Mouse (Mus musculus) layer of hippocampus, postnatal 25 days (tissue): Measurements from ENCODE around the gene Dmkn. TPM values are rescaled to one million over a fixed set of nuclear protein-coding genes. Genes with fewer than 3 reads are reported as not detected.
"Not testable (repeated sequence)": the region's sequence is repeated elsewhere in the genome, so short reads cannot be mapped to it uniquely, and the experiment has no call there.

Experiments used
- DNase-seq, 2 experiments: peaks; one replicate each; pipeline ENCODE4 v3.0.0; 2022; ENCODE audit warnings: mixed read lengths in 2 of 2, low spot score in 1 of 2; ENCODE audit errors: extremely low spot score in 1 of 2
- total RNA-seq, 2 experiments: library from RNA; stranded (reverse); gene quantifications; 2 replicates each; pipeline ENCODE4 v1.2.3; 2021

Dmkn gene
- total RNA-seq, 2 experiments from 2014 or later, result 0.66 to 1.3 TPM

DNA sequence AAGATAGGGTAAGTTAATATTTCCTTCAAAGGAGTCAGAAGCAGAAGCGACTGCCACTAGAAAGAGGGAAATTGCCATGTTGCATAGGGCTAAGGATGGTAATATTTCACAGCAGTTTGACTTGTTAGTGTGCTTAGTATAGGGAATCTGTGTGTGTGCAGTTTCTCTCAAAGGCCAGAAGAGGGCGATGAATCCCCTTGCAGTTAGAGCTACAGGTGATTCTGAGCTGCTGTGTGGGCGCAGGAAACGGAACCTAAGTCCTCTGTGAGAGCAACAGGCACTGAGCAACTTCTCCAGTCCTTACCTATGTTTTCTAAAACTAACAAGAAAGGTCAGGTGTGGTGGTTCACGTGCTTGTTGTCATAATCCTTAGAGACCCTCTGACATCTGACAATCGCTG is 46.8 kb downstream of the Dmkn start:
- no peak for DNase-seq

GRCm38 (mm10) chr7:30811757-30812290 is 48.3 kb downstream of the Dmkn start:
- DNase-seq, result no peak

GRCm38 (mm10) chr7:30812291-30812807 is 48.8 kb downstream of the Dmkn start:
- DNase-seq, result no peak

DNA sequence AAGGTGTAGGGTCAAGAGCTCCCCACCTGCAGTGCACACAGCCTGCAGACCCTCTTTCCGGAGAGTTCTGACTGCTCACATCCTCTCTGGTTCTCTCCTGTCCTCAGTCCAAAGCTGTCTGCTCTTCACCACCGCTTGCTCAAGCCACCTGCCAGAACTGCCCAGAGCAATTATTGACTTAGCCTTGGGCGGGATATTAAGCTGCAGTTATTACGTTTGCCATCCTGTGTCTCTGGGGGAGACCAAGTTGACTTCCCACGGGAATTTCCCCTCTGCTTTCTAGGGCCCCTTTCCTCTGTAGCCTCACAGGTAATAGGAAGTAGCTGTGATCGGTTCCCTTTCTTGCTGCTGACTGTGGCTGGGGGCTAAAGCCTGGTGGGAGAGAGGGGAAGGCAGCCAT is 56.6 kb downstream of the Dmkn start:
- no peak for DNase-seq

GRCm38 (mm10) chr7:30820854-30821445 is 57.4 kb downstream of the Dmkn start:
- DNase-seq, result no peak

DNA sequence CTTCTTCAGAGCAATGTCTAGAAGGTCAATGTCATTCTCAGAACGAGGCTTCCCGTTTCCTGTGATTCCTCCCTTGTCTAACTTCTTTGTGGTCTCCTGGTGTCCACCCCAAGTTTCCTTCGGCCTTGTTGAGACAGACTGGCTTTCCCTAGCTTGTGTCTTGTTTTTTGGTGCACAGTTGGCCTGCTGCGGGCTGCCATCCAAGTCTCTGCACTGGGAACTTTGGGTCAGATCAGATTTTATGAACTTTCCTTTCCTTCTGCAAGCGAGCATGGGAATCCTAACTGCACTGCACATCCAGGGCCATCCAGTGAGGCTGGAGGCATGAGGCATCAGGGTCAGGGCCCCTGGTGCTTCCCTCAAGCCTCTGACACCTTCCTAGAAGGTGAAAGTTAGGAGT is 58.0 kb downstream of the Dmkn start:
- DNase-seq, result no peak

DNA sequence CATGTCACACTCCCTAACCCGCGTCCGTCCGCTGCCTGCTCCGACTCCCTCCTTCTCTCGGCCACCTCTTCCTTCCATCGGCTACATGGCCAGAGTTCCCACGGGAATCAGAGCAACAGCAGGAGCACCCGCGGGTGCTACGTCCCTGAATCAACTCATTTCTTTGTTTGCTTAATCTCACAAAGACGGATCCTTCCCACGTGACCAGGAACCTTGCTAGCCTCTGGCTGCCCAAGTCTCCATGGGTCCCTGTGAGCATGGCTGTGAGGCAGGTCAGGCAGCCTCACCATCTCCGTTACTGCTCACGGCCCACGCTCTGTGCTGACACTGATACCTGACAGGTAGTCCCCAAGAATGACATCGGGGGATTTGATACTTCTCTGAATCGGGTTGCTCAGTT is 60.1 kb downstream of the Dmkn start, which contains the start of gene Ffar2:
Ffar2 (minus strand) TSS at position 101 of the 400 bp plus-strand sequence.
- no peak for DNase-seq

- DNase-seq, result no peak
Observed at GRCm38 (mm10) chr7:30824306-30824705, 60.8 kb downstream of the Dmkn start.

- no peak for DNase-seq
Observed at GRCm38 (mm10) chr7:30826660-30827059, 63.1 kb downstream of the Dmkn start.

DNA sequence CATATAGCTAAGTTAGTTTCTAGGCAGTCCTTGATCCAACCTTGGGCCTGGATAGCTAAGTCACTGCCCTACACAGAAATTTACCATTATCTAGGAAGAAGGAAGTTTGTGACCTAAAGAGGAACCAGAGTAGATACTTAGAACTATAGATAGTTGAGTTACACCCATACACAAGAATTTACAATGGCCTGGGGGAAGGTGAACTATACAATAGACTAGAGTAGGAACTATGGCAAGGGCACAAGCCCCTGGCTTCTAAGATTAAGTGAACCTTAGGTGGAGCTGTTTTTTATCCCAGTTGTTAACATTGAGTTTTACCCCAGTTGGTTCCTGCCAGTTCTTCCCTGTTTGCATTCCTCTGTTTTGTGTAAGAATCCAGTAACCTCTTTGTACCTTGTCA is 65.3 kb downstream of the Dmkn start:
- DNase-seq, result not testable (repeated sequence)

DNA sequence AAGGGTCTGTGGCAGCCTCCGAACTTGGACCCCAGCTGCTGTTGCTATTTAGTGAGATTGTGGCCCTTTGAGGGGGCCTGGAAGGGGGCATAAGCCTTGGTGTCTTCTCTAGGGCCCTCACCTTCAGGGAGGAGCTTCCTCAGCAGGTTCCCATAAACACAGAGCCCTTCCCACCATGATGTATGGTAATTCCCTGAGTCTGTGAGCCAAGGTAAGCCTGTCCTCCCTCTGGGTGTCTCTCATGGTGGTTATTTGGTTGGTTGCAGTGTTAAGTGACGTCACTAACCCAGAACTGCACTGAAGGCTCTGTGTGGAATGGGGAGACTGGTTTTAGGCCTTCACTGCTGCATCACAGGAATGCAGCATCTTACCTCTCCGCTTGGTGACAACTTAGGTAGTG is 65.9 kb downstream of the Dmkn start:
- DNase-seq, result no peak

Other genes starting within 250 kb of the Dmkn start
- 100 to 1,000 TPM; 103 to 132 TPM for gene Arhgap33, start 228.7 kb upstream of the Dmkn start, total RNA-seq
- 1 to 10 TPM; 3.4 to 4.3 TPM for gene Hspb6, start 211.6 kb upstream of the Dmkn start, total RNA-seq
- 1 to 10 TPM; 3.5 to 3.6 TPM for gene Proser3, start 211.5 kb upstream of the Dmkn start, total RNA-seq
- 10 to 100 TPM; 36.8 to 44.9 TPM for gene Lin37, start 203.9 kb upstream of the Dmkn start, total RNA-seq
- 10 to 100 TPM; 69.8 to 72.5 TPM for gene U2af1l4, start 200.5 kb upstream of the Dmkn start, total RNA-seq
- gene Gm49396, start 200.4 kb upstream of the Dmkn start, total RNA-seq, result 1 to 10 TPM; 6.8 to 8.8 TPM
- 10 to 100 TPM; 76.0 to 92.1 TPM for gene Psenen, start 200.1 kb upstream of the Dmkn start, total RNA-seq
- 1 to 10 TPM; 4.7 to 5.2 TPM for gene Igflr1, start 198.3 kb upstream of the Dmkn start, total RNA-seq
- 10 to 100 TPM; 39.1 to 57.1 TPM for gene Kmt2b, start 175.0 kb upstream of the Dmkn start, total RNA-seq
- not detected for gene Zbtb32, start 164.8 kb upstream of the Dmkn start, total RNA-seq
- gene Upk1a, start 150.9 kb upstream of the Dmkn start, total RNA-seq, result under 1 TPM in 1 of 2 experiments, not detected in 1; 0.20 TPM
- gene Cox6b1, start 137.6 kb upstream of the Dmkn start, total RNA-seq, result 100 to 1,000 TPM; 631 to 741 TPM
- not detected for gene Etv2, start 127.9 kb upstream of the Dmkn start, total RNA-seq
- gene Rbm42, start 113.4 kb upstream of the Dmkn start, total RNA-seq, result 10 to 100 TPM; 75.3 to 81.5 TPM
- 1 to 10 TPM; 4.2 to 6.6 TPM for gene Haus5, start 98.8 kb upstream of the Dmkn start, total RNA-seq
- gene Pmis2, start 92.2 kb upstream of the Dmkn start, total RNA-seq, result not detected
- gene 2200002J24Rik, start 64.8 kb upstream of the Dmkn start, total RNA-seq, result not detected
- 1 to 10 TPM in 1 of 2 experiments, under 1 TPM in 1; 0.74 to 1.1 TPM for gene Atp4a, start 51.5 kb upstream of the Dmkn start, total RNA-seq
- 100 to 1,000 TPM; 116 to 132 TPM for gene Tmem147, start 34.2 kb upstream of the Dmkn start, total RNA-seq
- not detected for gene Gapdhs, start 20.1 kb upstream of the Dmkn start, total RNA-seq
- gene Sbsn, start 12.3 kb upstream of the Dmkn start, total RNA-seq, result 1 to 10 TPM; 7.5 to 7.7 TPM
- not detected for gene Krtdap, start 24.1 kb downstream of the Dmkn start, total RNA-seq
- gene Ffar2, start 60.0 kb downstream of the Dmkn start, total RNA-seq, result not detected
- gene Ffar3, start 92.4 kb downstream of the Dmkn start, total RNA-seq, result not detected
- not detected for gene Ffar1, start 97.8 kb downstream of the Dmkn start, total RNA-seq
- not detected for gene Cd22, start 116.6 kb downstream of the Dmkn start, total RNA-seq
- 100 to 1,000 TPM; 319 to 342 TPM for gene Mag, start 151.1 kb downstream of the Dmkn start, total RNA-seq
- gene Hamp2, start 160.9 kb downstream of the Dmkn start, total RNA-seq, result not detected
- gene Hamp, start 180.3 kb downstream of the Dmkn start, total RNA-seq, result not detected
- gene Usf2, start 193.0 kb downstream of the Dmkn start, total RNA-seq, result 100 to 1,000 TPM; 124 to 126 TPM
- gene Lsr, start 209.7 kb downstream of the Dmkn start, total RNA-seq, result 1 to 10 TPM; 6.3 to 8.4 TPM
- under 1 TPM; 0.22 to 0.45 TPM for gene Fam187b, start 210.0 kb downstream of the Dmkn start, total RNA-seq